ENCODE assay signal across 8 mouse cellular contexts in the genomic region with DNA sequence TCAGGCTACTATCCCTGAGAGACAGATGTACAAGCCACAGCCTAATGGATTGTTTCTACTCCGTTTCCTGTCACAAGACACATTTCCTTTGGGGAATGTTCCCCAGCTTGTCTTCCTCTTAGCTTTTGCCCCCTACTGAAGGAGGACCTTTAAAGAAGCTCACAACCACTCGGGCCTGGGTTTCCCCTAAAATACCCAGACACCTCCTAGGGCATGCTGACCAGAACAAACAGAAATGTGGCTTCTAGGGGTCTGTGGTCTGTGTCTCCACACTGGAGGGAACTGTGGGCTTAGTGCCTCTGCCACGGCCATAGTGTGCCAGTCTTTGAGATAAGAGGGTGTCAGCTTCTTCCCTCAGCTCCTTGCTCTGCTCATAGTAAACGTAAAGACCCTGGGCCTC. TPM values are rescaled to one million over a fixed set of nuclear protein-coding genes. Genes with fewer than 3 reads are reported as not detected.
DNase-seq lines count a peak whose midpoint lies in the region; ATAC-seq and TF ChIP-seq lines count a peak whose summit lies in the region.

No protein-coding gene starts in this region.

- no peaks in the 10 kb centered on the region for H3K9me3 ChIP-seq in heart, embryonic 15.5 days (replicated peaks)
- H3K9me3 ChIP-seq in ES-Bruce4 (replicated peaks; ENCODE audit: control insufficient read depth, insufficient read depth, low read length, poor library complexity, severe bottlenecking): no peaks in the 10 kb centered on the region
- H3K9me3 ChIP-seq in hindbrain, embryonic 10.5 days: no peaks in the 10 kb centered on the region
- H3K9me3 ChIP-seq in liver, postnatal 0 days (ENCODE audit: low read length): no peaks in the 10 kb centered on the region

- no peak for DNase-seq in heart, adult 9 months (ENCODE audit: low spot score in 2 of 2)
- no peak for DNase-seq in hindbrain, embryonic 10.5 days (ENCODE audit: low spot score)
- DNase-seq in liver, postnatal 0 days: no peak
- DNase-seq in retina, embryonic 14.5 days (ENCODE audit: low spot score): no peak
- no peak for DNase-seq in cerebellum, postnatal 14 days
- no peak for DNase-seq in right cerebral cortex, postnatal 4 days

- no peak for TF ChIP-seq CTCF in ES-Bruce4 (IDR thresholded peaks at IDR 0.05; ENCODE audit: low read depth, low read length)
- no peak for TF ChIP-seq CTCF in liver, postnatal 0 days (IDR thresholded peaks at IDR 0.05; ENCODE audit: low read depth)

- H3K4me2 ChIP-seq in heart, embryonic 15.5 days: peak overlapping the region; percentile 89
- H3K4me2 ChIP-seq in liver, postnatal 0 days (ENCODE audit: low read depth, low read length): peak overlapping the region; percentile 85

- H3K9ac ChIP-seq in heart, embryonic 15.5 days: peak overlapping the region; percentile 34; the same call in 1 of the 2 replicates
- peak overlapping the region; percentile 52 for H3K9ac ChIP-seq in ES-Bruce4 (ENCODE audit: low read depth, poor library complexity, severe bottlenecking)
- H3K9ac ChIP-seq in liver, postnatal 0 days (replicated peaks): peak overlapping the region; percentile 94

- 39% methylated on average over 4 of the region's 4 CpGs for WGBS in heart, embryonic 15.5 days
- WGBS in hindbrain, embryonic 10.5 days: 76% methylated on average over 4 of the region's 4 CpGs
- WGBS in liver, postnatal 0 days (ENCODE audit: insufficient replicate concordance): 28% methylated on average over 4 of the region's 4 CpGs

- H3K27me3 ChIP-seq in heart, embryonic 15.5 days: no peaks in the 10 kb centered on the region
- H3K27me3 ChIP-seq in ES-Bruce4 (ENCODE audit: control insufficient read depth, insufficient read depth, low read length, poor library complexity, severe bottlenecking): no peaks in the 10 kb centered on the region
- no peaks in the 10 kb centered on the region for H3K27me3 ChIP-seq in hindbrain, embryonic 10.5 days (ENCODE audit: insufficient read depth, poor library complexity, severe bottlenecking)
- H3K27me3 ChIP-seq in liver, postnatal 0 days (ENCODE audit: insufficient read depth, low read length): no peaks in the 10 kb centered on the region

- no peak for TF ChIP-seq POLR2A in ES-Bruce4 (IDR thresholded peaks at IDR 0.05; ENCODE audit: insufficient read depth, low read length)

- peak overlapping the region; percentile 94 for H3K27ac ChIP-seq in heart, embryonic 15.5 days
- H3K27ac ChIP-seq in ES-Bruce4 (ENCODE audit: insufficient read depth, low read length): peak overlapping the region; percentile 96
- peak overlapping the region; percentile 97 for H3K27ac ChIP-seq in hindbrain, embryonic 10.5 days
- H3K27ac ChIP-seq in liver, postnatal 0 days (ENCODE audit: low read depth): peak overlapping the region; percentile 99

- ATAC-seq in heart, embryonic 15.5 days (replicated peaks; ENCODE audit: insufficient number of reproducible peaks, insufficient read depth, low FRiP score, low read depth): no peak
- ATAC-seq in liver, postnatal 0 days: no peak

- H3K36me3 ChIP-seq in heart, embryonic 15.5 days: peaks cover 24% of the 10 kb centered on the region
- H3K36me3 ChIP-seq in ES-Bruce4 (ENCODE audit: control insufficient read depth, insufficient read depth, low read length, poor library complexity, severe bottlenecking): peaks cover 9% of the 10 kb centered on the region
- H3K36me3 ChIP-seq in hindbrain, embryonic 10.5 days: peaks cover 55% of the 10 kb centered on the region
- H3K36me3 ChIP-seq in liver, postnatal 0 days (replicated peaks; ENCODE audit: insufficient read depth, low read length): peaks cover 30% of the 10 kb centered on the region

- H3K4me3 ChIP-seq in heart, embryonic 15.5 days: peak overlapping the region; percentile 93
- H3K4me3 ChIP-seq in ES-Bruce4 (ENCODE audit: low read depth, low read length): peak overlapping the region; percentile 26
- peak overlapping the region; percentile 92 for H3K4me3 ChIP-seq in hindbrain, embryonic 10.5 days
- H3K4me3 ChIP-seq in liver, postnatal 0 days (ENCODE audit: low read depth, low read length): peak overlapping the region; percentile 96

- TF ChIP-seq EP300 in ES-Bruce4 (IDR thresholded peaks at IDR 0.05; ENCODE audit: insufficient read depth, low read depth, low read length): no peak
- no peak for TF ChIP-seq EP300 in liver, postnatal 0 days (IDR thresholded peaks at IDR 0.05; ENCODE audit: low read depth)

- H3K4me1 ChIP-seq in heart, embryonic 15.5 days (replicated peaks): peaks cover 34% of the 10 kb centered on the region
- H3K4me1 ChIP-seq in ES-Bruce4 (ENCODE audit: control insufficient read depth, insufficient read depth, low read length): no peaks in the 10 kb centered on the region
- H3K4me1 ChIP-seq in hindbrain, embryonic 10.5 days (replicated peaks): peaks cover 54% of the 10 kb centered on the region
- H3K4me1 ChIP-seq in liver, postnatal 0 days (ENCODE audit: insufficient read depth): peaks cover 44% of the 10 kb centered on the region

RNA-seq across cellular contexts. Expression of a gene that starts 2.6 kb away (rescaled TPM):
- 7.1 and 12.2 TPM in 2 replicates for polyA plus RNA-seq in heart, embryonic 15.5 days (2015; fragmentation: Nextera tagmentation; extraction: Ambion mirVana)
- 5.4 and 9.0 TPM in 2 replicates for polyA plus RNA-seq in ES-Bruce4 (2011; ENCODE audit: insufficient read depth, insufficient read length, low read depth, missing spikeins)
- polyA plus RNA-seq in hindbrain, embryonic 10.5 days (2016; fragmentation: Nextera tagmentation; extraction: Ambion mirVana): 14.1 and 14.9 TPM in 2 replicates
- polyA plus RNA-seq in liver, postnatal 0 days (2015; fragmentation: Nextera tagmentation; extraction: Ambion mirVana): 2.4 and 2.6 TPM in 2 replicates

RNA-seq across cellular contexts. Expression of a gene that starts 2.7 kb away (rescaled TPM):
- polyA plus RNA-seq in heart, embryonic 15.5 days (2015; fragmentation: Nextera tagmentation; extraction: Ambion mirVana): 20.7 and 26.7 TPM in 2 replicates
- polyA plus RNA-seq in ES-Bruce4 (2011; ENCODE audit: insufficient read depth, insufficient read length, low read depth, missing spikeins): 25.1 and 28.6 TPM in 2 replicates
- polyA plus RNA-seq in hindbrain, embryonic 10.5 days (2016; fragmentation: Nextera tagmentation; extraction: Ambion mirVana): 35.3 and 39.7 TPM in 2 replicates
- polyA plus RNA-seq in liver, postnatal 0 days (2015; fragmentation: Nextera tagmentation; extraction: Ambion mirVana): 24.1 and 24.3 TPM in 2 replicates

RNA-seq across cellular contexts. Expression of a gene that starts 2.8 kb away (rescaled TPM):
- 0.11 and 0.23 TPM in 2 replicates for polyA plus RNA-seq in heart, embryonic 15.5 days (2015; fragmentation: Nextera tagmentation; extraction: Ambion mirVana)
- 0.48 and 0.94 TPM in 2 replicates for polyA plus RNA-seq in ES-Bruce4 (2011; ENCODE audit: insufficient read depth, insufficient read length, low read depth, missing spikeins)
- 0.30 TPM in 2 replicates for polyA plus RNA-seq in hindbrain, embryonic 10.5 days (2016; fragmentation: Nextera tagmentation; extraction: Ambion mirVana)
- polyA plus RNA-seq in liver, postnatal 0 days (2015; fragmentation: Nextera tagmentation; extraction: Ambion mirVana): not detected in 2 replicates

RNA-seq across cellular contexts. Expression of a gene that starts 9.5 kb away (rescaled TPM):
- polyA plus RNA-seq in heart, embryonic 15.5 days (2015; fragmentation: Nextera tagmentation; extraction: Ambion mirVana): 4.0 and 6.0 TPM in 2 replicates
- polyA plus RNA-seq in ES-Bruce4 (2011; ENCODE audit: insufficient read depth, insufficient read length, low read depth, missing spikeins): 5.0 and 7.9 TPM in 2 replicates
- polyA plus RNA-seq in hindbrain, embryonic 10.5 days (2016; fragmentation: Nextera tagmentation; extraction: Ambion mirVana): 7.1 and 7.8 TPM in 2 replicates
- polyA plus RNA-seq in liver, postnatal 0 days (2015; fragmentation: Nextera tagmentation; extraction: Ambion mirVana): 3.4 and 4.0 TPM in 2 replicates

RNA-seq across cellular contexts. Expression of a gene that starts 13.9 kb away (rescaled TPM):
- polyA plus RNA-seq in heart, embryonic 15.5 days (2015; fragmentation: Nextera tagmentation; extraction: Ambion mirVana): 0.13 and 0.21 TPM in 2 replicates
- 1.2 and 1.5 TPM in 2 replicates for polyA plus RNA-seq in ES-Bruce4 (2011; ENCODE audit: insufficient read depth, insufficient read length, low read depth, missing spikeins)
- 0.42 and 0.67 TPM in 2 replicates for polyA plus RNA-seq in hindbrain, embryonic 10.5 days (2016; fragmentation: Nextera tagmentation; extraction: Ambion mirVana)
- 0.11 TPM in 1 of 2 replicates, not detected in the other for polyA plus RNA-seq in liver, postnatal 0 days (2015; fragmentation: Nextera tagmentation; extraction: Ambion mirVana)

Comparison
In these comparisons a context has a peak if more than half of its experiments do, and no peak if none do; other contexts are left out.
1. H3K4me3 ChIP-seq: peak in every context shown above with its lines; median percentile 96 in liver, postnatal 0 days; 93 in heart, embryonic 15.5 days; 92 in hindbrain, embryonic 10.5 days; 26 in ES-Bruce4.
2. H3K9ac ChIP-seq: peak in every context shown above with its lines; median percentile 94 in liver, postnatal 0 days; 52 in ES-Bruce4; 34 in heart, embryonic 15.5 days.